Mouse (Mus musculus) embryonic stem cell, embryonic (primary cell): Measurements from ENCODE around the gene Psmb11.

Experiments used
- CTCF ChIA-PET, 4 experiments: fragments of 300-600 bp in 2 of 4; fragments of 350-600 bp in 2 of 4; sonication (Branson Sonifier 250); formaldehyde crosslinking; loops; one replicate each; lab custom pipeline; 2022; ENCODE audit warnings: inconsistent platforms in 2 of 4; lab: Charles Lee
- POLR2A ChIA-PET, 4 experiments: fragments of 300-600 bp in 2 of 4; fragments of 350-600 bp in 2 of 4; sonication (Branson Sonifier 250); formaldehyde crosslinking; loops; one replicate each; lab custom pipeline; 2022; ENCODE audit warnings: antibody characterized with exemption in 4 of 4, inconsistent platforms in 1 of 4; lab: Charles Lee

Psmb11 gene

DNA sequence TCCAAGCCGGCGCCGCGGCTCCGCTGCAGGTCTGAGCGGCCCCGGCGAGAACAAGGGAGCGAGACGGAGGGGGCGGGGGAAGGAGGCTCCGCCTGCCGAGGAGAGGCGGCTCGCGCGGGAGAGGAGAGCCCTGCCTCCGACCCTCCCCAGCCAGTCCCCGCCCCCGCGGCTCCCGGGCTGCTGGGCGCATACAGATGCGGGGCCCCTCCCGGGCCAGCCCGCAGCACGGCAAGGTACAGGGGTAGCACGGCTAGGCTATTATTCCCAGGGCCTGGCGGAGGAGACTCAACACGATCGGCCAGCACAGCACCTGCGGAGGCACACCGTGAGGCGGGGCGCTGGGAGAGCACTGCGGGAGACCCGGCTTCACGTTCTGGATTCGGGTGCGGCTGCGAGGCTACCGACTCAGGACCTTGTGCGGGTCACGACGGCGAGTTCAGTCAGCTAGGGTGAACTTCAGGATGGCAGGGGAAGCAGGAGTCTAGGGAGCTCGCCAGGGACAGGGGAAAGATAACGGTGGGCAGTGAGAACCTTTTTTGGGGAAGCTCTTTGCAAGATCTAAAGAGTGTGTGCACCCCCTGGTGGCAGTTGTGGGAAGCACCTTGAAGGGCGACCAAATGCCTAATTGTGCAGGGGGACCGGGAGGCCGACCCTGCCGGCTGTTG is 20.2 kb downstream of the Psmb11 start, which contains the start of gene Cdh24:
TSS of gene Cdh24 (minus strand) at position 60 of the 665 bp plus-strand sequence.
- ChIA-PET POLR2A (interaction anchor here (0.6 to 3.6 kb wide), 45 partner anchors 9 to 407 kb away, joined by 3 to 38 read pairs (median 4); partner anchors contain the start of genes Acin1 (in 2 of the 4), Haus4 (in 2 of the 4), Psmb5 (in 2 of the 4) and 1700123O20Rik (in 1 of the 4)), CTCF (interaction anchor here (0.5 to 4.2 kb wide), 57 partner anchors 9 to 1673 kb away, joined by 3 to 77 read pairs (median 4); partner anchors contain the start of genes 1700123O20Rik (in 2 of the 4), Psmb5 (in 2 of the 4), 4931414P19Rik (in 1 of the 4) and Acin1 (in 1 of the 4))

DNA sequence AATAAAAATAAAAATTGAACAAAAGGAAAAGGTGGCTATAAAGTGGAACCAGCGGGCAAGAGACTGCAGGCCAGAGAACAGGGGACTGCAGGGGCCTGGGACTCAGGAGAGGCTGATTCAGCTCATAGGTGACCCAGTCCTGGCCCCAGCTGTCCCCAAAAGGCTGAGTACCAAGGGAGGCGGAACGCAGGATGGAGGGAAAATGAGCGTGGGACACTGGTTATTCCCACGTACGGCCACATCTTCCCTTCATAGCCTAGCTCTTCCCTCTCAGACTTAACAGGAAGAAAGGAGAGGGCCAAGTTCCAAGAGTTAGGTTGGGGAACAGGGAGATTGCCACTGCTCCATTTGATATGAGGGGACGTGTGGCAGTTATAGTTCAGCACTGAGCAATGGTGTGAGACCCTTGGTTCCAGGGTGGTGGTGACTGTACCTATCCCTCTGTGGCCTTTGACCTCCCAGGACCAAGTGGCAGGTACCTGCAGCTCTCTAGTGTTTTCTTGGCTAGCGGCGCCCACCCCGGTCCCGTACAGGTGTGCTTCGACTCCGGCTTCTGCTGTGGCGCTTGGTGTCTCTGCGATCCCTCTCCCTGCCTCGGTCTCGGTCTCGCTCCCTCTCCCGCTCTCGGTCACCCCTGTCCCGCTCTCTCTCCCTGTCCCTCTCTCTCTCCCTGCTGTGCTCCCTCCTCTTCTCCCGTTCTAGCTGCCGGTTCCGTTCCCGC is 21.2 kb downstream of the Psmb11 start:
- CTCF ChIA-PET = interaction anchor here (0.6 to 4.2 kb wide), 48 partner anchors 8 to 950 kb away, joined by 3 to 77 read pairs (median 4); partner anchors contain the start of genes Psmb5 (in 2 of the 4), 1700123O20Rik (in 1 of the 4), 4931414P19Rik (in 1 of the 4) and Cebpe (in 1 of the 4)
- POLR2A ChIA-PET = interaction anchor here (0.6 to 3.6 kb wide), 44 partner anchors 8 to 408 kb away, joined by 3 to 38 read pairs (median 4); partner anchors contain the start of genes Acin1 (in 2 of the 4), Haus4 (in 2 of the 4), Psmb5 (in 2 of the 4) and 1700123O20Rik (in 1 of the 4)

DNA sequence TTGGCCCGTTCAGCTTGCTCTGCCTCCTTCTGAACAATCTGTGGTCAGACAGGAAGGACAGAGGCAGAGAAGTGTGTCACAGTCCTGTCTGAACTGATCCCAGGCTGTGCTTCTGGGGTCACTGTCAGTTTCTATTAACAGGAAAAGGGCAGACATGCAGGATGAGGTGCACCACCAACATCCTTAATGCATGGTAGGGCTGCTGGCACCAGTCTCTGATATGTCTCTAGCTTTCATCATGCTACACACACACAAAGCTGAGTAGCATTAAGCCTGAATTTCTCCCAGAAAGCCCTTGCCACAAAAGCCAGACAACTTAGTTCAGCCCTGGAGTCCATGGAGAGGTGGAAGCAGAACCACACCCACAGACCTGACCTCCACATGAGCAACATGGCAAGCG is 21.8 kb downstream of the Psmb11 start:
- CTCF ChIA-PET = interaction anchor here (0.6 to 4.2 kb wide), 22 partner anchors 8 to 415 kb away, joined by 3 to 77 read pairs (median 4); partner anchors contain the start of gene Haus4 (in 1 of the 4)
- POLR2A ChIA-PET = interaction anchor here (0.7 to 3.6 kb wide), 29 partner anchors 8 to 230 kb away, joined by 3 to 38 read pairs (median 5); partner anchors contain the start of genes Psmb5 (in 2 of the 4), 1700123O20Rik (in 1 of the 4), Acin1 (in 1 of the 4) and Haus4 (in 1 of the 4)

DNA sequence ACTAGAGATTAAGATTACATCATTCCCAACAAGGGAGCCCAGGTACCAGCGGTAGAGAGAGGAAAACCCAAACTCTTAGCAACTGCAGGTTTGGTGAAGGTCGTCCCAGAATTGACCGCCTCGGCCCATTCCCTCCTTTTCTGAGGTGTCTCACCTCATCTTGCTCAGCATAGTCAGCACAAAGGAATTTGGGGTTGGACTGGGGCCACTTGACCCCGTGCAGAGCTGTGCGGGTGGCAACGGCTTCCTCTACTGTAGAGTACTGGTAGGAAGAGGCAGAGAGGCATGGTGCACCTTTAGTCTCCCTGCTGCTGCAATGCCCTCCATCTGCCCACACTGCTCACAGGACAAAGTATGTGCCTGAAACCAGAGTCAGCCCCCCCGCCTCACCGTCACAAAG is 23.1 kb downstream of the Psmb11 start:
- CTCF ChIA-PET = interaction anchor here in 2 of 4 experiments (0.7 to 4.2 kb wide), 7 partner anchors 8 to 120 kb away, joined by 4 to 77 read pairs (median 4); no protein-coding TSS in a partner anchor
- POLR2A ChIA-PET = interaction anchor here in 3 of 4 experiments (0.6 to 3.6 kb wide), 12 partner anchors 9 to 361 kb away, joined by 3 to 21 read pairs (median 5); partner anchors contain the start of genes 1700123O20Rik (in 1 of the 3), Acin1 (in 1 of the 3) and Psmb5 (in 1 of the 3)

DNA sequence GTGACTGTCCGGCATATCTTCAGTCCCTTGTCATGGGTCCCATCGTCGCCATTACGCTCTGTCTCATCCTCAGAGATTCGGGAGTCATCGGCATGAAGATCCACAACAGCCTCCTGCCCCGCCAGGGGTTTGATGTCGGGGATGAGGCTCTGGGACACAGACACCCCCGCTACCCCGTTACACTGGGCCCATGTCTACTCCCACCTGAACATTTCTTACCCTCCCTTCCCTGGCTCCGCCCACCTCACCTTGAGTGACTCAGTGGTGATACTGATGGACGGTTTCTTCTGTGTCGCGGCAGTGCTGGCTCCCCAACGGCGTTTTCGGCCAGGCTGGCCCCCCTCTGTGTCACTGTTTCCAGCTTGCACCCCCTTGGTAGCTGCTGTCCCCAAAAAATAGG is 25.2 kb downstream of the Psmb11 start:
- POLR2A ChIA-PET = interaction anchor here in 3 of 4 experiments (0.6 to 2.9 kb wide), 9 partner anchors 10 to 233 kb away, joined by 3 to 13 read pairs (median 3); no protein-coding TSS in a partner anchor
- CTCF ChIA-PET = interaction anchor here in 2 of 4 experiments (0.9 to 1.9 kb wide), 5 partner anchors 9 to 118 kb away, joined by 3 to 5 read pairs (median 4); no protein-coding TSS in a partner anchor

DNA sequence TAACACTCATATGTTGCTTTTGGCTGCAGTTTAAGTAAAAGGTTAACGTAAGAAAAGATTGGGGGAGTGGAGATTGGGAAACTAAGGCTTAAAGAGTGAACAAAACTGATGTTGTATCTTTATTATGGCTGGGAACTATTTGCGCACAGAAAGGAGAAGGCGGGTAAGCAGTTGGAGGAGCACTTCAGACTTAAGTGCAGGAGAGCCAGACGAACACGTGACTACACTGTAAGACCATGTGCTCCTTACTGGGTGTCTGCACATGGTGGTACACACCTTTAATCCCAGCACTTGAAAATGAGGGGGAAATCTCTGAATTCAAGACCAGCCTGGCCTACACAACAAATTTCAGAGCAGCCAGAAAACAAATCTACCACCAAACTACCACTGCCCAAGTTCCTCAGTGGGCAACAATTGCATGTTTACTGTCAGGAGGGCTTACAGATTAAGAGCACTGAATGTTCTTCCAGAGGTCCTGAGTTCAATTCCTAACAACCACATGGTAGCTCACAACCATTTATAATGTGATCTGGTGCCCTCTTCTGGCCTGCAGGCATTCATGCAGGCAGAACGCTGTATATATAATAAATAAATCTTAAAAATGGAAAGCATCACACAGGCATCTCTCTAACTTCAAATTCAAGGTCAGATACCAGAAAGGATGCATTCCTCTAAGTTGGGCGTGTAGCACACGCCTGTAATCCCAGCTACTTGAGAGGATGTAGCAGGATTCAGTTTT is 25.8 kb downstream of the Psmb11 start:
- POLR2A ChIA-PET = interaction anchor here in 2 of 4 experiments (0.7 to 5.5 kb wide), 6 partner anchors 10 to 92 kb away, joined by 3 to 28 read pairs (median 3); no protein-coding TSS in a partner anchor
- CTCF ChIA-PET = interaction anchor here in 3 of 4 experiments (0.5 to 1.9 kb wide), 12 partner anchors 8 to 1560 kb away, joined by 3 to 5 read pairs (median 3); no protein-coding TSS in a partner anchor

DNA sequence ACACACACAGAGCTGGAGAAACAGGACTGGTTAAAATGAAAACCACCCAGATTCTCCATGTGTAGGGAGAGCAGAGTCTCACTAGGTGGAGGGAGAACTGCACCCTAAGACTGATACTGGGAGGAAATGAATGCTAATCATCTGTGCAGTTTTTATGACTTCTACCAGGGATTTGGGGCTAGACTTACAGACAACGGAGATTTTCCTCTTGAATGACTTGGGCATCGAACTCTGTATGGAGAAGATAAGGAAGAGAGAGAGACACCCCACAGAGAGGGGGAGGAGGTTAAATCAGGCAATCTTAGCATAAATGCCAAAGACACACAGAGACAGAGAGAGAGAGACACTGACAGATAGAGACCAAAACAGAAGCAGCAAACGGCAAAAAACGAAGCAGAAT is 26.7 kb downstream of the Psmb11 start:
- CTCF ChIA-PET = interaction anchor here (0.6 to 1.9 kb wide), 7 partner anchors 9 to 1559 kb away, joined by 3 to 5 read pairs (median 3); no protein-coding TSS in a partner anchor
- POLR2A ChIA-PET = interaction anchor here in 2 of 4 experiments (1.1 to 5.5 kb wide), 4 partner anchors 11 to 76 kb away, joined by 4 to 28 read pairs (median 10); partner anchors contain the start of genes 1700123O20Rik (in 1 of the 2) and Acin1 (in 1 of the 2)

DNA sequence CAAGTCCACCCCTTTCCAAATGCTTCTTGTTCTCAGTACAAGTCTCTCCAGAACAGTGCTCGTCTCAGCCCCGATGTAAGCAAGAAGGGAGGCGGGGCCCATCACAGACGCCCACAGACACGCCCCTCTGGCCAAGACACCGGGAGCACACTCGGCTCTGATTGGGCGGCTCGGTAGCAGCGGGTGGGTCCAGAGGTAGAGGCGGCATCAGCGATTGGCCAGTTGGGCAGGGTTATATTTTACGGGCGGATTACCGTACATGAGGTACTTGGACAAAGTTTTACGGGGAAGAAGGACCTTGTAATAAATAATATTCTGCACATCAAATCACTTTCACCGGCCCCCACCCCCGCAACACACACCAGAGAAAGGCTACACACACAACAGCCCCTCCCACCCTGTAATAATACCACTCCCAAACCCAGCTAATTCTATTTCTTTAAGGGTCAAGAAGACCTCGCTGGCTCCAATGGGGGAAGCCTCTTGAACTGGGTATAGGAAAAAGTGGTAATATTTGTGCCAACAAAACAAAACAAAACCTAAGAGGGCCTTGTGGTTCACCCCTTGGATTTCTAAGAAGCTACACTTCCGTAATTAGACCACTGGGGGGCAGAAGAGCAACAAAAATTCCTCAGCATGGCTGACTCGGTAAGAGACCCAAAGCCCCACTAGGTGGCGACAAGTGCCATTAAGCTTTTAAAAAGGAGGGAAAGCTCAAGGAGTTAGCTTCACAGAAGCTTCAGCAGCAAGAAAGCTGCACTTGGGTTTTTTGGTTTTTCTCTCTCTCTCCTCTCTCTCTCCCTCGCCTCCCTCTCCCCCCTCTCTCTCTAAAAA is 29.6 kb downstream of the Psmb11 start:
- POLR2A ChIA-PET = interaction anchor here (0.6 to 5.5 kb wide), 46 partner anchors 9 to 227 kb away, joined by 3 to 38 read pairs (median 4); partner anchors contain the start of genes 1700123O20Rik (in 4 of the 4), Cdh24 (in 4 of the 4), Acin1 (in 2 of the 4) and Haus4 (in 2 of the 4)
- CTCF ChIA-PET = interaction anchor here (0.6 to 5.9 kb wide), 129 partner anchors 9 to 942 kb away, joined by 3 to 77 read pairs (median 4); partner anchors contain the start of genes 1700123O20Rik (in 4 of the 4), Cdh24 (in 4 of the 4), 4931414P19Rik (in 2 of the 4) and Acin1 (in 2 of the 4)

DNA sequence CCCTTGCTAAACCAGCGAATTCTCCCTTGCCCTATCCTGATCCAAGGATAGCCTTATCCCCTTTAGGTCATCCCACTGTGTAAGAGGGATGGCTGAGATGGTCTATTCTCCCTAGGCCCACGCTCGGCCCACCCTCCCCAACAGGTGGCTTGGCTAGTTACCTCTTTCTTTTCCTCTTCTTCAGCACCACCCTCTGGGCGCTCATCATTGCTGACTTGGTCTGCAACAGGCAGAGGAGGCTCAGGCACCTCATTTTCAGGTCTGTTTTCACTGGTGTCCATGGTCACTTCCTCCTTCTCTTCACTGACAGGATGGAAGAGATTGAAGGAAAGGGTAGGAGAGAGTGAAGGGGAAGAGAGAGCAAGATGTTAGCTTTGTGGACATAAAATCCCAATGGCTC is 30.3 kb downstream of the Psmb11 start:
- POLR2A ChIA-PET = interaction anchor here (0.6 to 5.5 kb wide), 40 partner anchors 8 to 228 kb away, joined by 3 to 38 read pairs (median 4); partner anchors contain the start of genes Cdh24 (in 4 of the 4), 1700123O20Rik (in 3 of the 4), Acin1 (in 2 of the 4) and Haus4 (in 2 of the 4)
- CTCF ChIA-PET = interaction anchor here (0.6 to 5.9 kb wide), 123 partner anchors 8 to 941 kb away, joined by 3 to 77 read pairs (median 4); partner anchors contain the start of genes 1700123O20Rik (in 4 of the 4), Cdh24 (in 4 of the 4), 4931414P19Rik (in 2 of the 4) and Acin1 (in 2 of the 4)

DNA sequence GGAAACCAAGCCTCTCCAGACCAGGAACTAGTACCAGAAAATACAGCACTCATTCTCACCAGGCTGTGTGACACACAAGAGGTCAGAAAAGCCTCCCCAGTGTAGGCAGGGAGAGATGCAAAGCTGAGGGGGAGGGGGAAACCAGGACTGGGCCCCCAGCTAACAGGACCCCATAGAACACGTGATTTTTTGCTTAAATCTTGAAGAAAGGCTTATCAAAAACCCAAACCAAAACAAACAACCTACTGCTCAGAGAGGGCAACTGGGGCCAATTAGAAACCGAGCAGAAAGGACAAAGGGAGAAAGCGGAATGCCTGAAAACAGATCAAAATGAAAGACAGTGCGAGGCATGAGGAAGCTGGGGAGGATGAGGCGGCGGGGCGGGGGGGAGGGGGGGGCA is 31.6 kb downstream of the Psmb11 start:
- ChIA-PET CTCF (interaction anchor here in 3 of 4 experiments (0.6 to 5.9 kb wide), 7 partner anchors 11 to 469 kb away, joined by 3 to 77 read pairs (median 4); partner anchors contain the start of genes Cdh24 (in 2 of the 3) and Gm17606 (in 2 of the 3)), POLR2A (interaction anchor here (0.6 to 4.0 kb wide), 12 partner anchors 10 to 235 kb away, joined by 3 to 38 read pairs (median 4); partner anchors contain the start of genes Cdh24 (in 2 of the 4), 1700123O20Rik (in 1 of the 4), Acin1 (in 1 of the 4) and Gm17606 (in 1 of the 4))

DNA sequence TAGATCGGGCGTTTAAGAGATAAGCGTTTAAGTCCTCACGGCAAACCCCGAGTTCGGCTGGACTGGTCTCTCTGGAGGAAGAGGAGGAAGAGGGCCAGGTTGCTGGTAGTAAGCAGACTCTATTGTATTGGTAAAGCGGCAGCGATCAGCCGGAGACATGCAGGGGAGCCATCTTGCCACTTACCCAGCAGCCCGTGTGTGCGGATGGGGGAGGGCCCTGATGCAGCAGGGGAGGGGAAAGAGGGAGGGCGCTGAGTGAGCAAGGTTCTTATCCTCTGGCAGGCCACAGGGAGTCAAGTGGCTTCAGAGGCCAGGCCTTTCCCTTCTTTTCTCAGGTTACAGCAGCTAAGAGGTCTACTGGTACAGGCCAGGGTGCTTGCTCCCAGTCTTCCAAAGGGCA is 32.3 kb downstream of the Psmb11 start:
- POLR2A ChIA-PET = interaction anchor here (0.7 to 4.0 kb wide), 22 partner anchors 10 to 170 kb away, joined by 3 to 38 read pairs (median 4); partner anchors contain the start of genes 1700123O20Rik (in 3 of the 4), Acin1 (in 3 of the 4), Cdh24 (in 2 of the 4) and 4931414P19Rik (in 1 of the 4)
- CTCF ChIA-PET = interaction anchor here in 2 of 4 experiments (0.6 to 5.9 kb wide), 7 partner anchors 10 to 81 kb away, joined by 3 to 77 read pairs (median 3); partner anchors contain the start of genes Cdh24 (in 2 of the 2) and Gm17606 (in 2 of the 2)

DNA sequence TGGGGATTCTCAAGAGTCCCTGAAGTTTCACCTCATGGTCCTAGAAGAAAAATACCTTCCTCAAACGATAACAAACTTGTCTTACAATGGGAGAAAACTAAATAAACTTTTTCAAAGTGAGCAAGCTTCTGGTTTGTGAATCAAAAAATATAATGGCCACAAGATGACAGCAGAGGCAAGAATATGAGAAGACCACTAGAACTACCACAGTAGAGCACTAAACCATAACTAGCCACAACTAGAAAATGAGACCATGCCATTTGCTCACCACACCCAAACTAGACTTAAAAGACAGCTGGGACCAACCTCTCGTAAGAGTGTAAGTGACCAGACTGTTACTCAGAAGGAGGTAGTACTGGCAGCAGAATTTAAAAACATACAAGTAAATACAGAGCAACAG is 38.8 kb downstream of the Psmb11 start:
- CTCF ChIA-PET = interaction anchor here (0.6 to 7.0 kb wide), 31 partner anchors 9 to 158 kb away, joined by 3 to 44 read pairs (median 4); partner anchors contain the start of genes 1700123O20Rik (in 3 of the 4), Cdh24 (in 1 of the 4) and Cebpe (in 1 of the 4)
- POLR2A ChIA-PET = interaction anchor here in 3 of 4 experiments (0.6 to 4.0 kb wide), 15 partner anchors 9 to 1707 kb away, joined by 3 to 20 read pairs (median 5); partner anchors contain the start of genes Acin1 (in 2 of the 3), Cdh24 (in 2 of the 3), 1700123O20Rik (in 1 of the 3) and Psmb11 (in 1 of the 3)

DNA sequence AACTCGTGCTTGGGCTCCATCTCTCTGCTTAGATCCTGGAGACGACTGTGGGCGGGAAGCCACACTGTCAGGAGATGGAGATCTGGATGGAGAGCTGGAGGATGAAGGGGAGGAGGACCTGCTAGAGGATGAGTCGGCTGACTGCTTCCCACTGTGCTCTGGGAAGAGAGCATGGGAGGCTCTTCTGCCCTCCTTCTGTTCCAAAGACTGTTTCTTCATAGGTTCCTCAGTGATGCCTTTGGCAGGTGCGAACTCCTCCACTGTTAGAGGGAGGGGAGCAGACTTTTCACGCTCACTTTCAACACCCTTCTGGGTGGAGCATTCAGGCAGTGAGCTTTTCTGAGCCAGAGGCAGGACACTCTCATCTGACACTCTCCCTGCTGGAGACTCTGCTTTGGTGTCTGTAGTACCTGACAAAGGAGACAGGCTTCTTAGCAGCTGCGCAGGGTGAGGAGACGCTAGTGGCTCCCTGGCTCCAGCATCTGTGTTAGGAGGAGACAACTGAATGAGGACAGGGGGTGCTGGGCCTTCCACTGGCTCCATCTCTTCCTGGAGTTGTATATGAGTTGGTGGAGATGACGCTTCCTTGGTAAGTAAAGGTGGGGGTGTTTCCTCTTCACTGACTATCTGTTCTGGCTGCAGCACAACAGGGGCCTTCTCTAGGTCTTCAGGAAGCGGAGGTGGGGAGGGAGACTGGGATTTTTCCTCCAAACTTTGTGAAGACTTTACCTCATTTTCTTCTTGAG is 43.4 kb downstream of the Psmb11 start:
- CTCF ChIA-PET = interaction anchor here in 3 of 4 experiments (0.7 to 2.7 kb wide), 4 partner anchors 11 to 57 kb away, joined by 3 to 9 read pairs (median 4); no protein-coding TSS in a partner anchor
- POLR2A ChIA-PET = interaction anchor here in 2 of 4 experiments (0.6 to 1.5 kb wide), 8 partner anchors 11 to 53 kb away, joined by 3 to 5 read pairs (median 3); partner anchors contain the start of genes 1700123O20Rik (in 2 of the 2) and Acin1 (in 1 of the 2)
